Mouse (Mus musculus): ENCODE measurements at regions not wholly inside any gene's neighbourhood (a gene's known extent, or its start where the extent isn't known, plus 50 kb on each side); places are given as distances from the start of the nearest gene placed in this dataset.

GRCm38 (mm10) chr2:82360224-82360623 lies 307.2 kb downstream of the Zfp804a start:
- no peak for TF ChIP-seq CTCF (conservative IDR thresholded peaks at IDR 0.05)

GRCm38 (mm10) chr2:82373152-82373551 lies 320.1 kb downstream of the Zfp804a start:
- TF ChIP-seq CTCF (conservative IDR thresholded peaks at IDR 0.05), result no peak
- Histone ChIP-seq H3K27ac (no peak overlapping the region), H3K4me3 (no peak overlapping the region)
- DNase-seq (ENCODE audit: low spot score in 2 of 2), result no peak

More at GRCm38 (mm10) chr2:82360224-82360623, 307.2 kb downstream of the Zfp804a start:
- DNase-seq (ENCODE audit: low spot score in 2 of 2), result no peak
- no peak overlapping the region for H3K27ac ChIP-seq
- no peak overlapping the region for H3K4me3 ChIP-seq

- Histone ChIP-seq H3K27ac (no peak overlapping the region), H3K4me3 (no peak overlapping the region)
- TF ChIP-seq CTCF (conservative IDR thresholded peaks at IDR 0.05), result no peak
- no peak for DNase-seq (ENCODE audit: low spot score in 2 of 2)
These were observed 325.5 kb downstream of the Zfp804a start for GRCm38 (mm10) chr2:82378476-82378875.

- Histone ChIP-seq H3K27ac (no peak overlapping the region), H3K4me3 (no peak overlapping the region)
- DNase-seq (ENCODE audit: low spot score in 2 of 2), result no peak
- TF ChIP-seq CTCF (conservative IDR thresholded peaks at IDR 0.05), result no peak
These were observed 332.1 kb downstream of the Zfp804a start for GRCm38 (mm10) chr2:82385123-82385522.

- DNase-seq (ENCODE audit: low spot score in 2 of 2), result no peak
- no peak overlapping the region for H3K4me3 ChIP-seq
- H3K27ac ChIP-seq, result no peak overlapping the region
- peak; percentile 68 for TF ChIP-seq CTCF (conservative IDR thresholded peaks at IDR 0.05)
These were observed 334.7 kb downstream of the Zfp804a start for GRCm38 (mm10) chr2:82387744-82388143.

GRCm38 (mm10) chr2:82395426-82395825 lies 342.4 kb downstream of the Zfp804a start:
- TF ChIP-seq CTCF (conservative IDR thresholded peaks at IDR 0.05), result no peak
- Histone ChIP-seq H3K4me3 (no peak overlapping the region), H3K27ac (no peak overlapping the region)
- DNase-seq (ENCODE audit: low spot score in 2 of 2), result no peak

- no peak for TF ChIP-seq CTCF (conservative IDR thresholded peaks at IDR 0.05)
- Histone ChIP-seq H3K4me3 (no peak overlapping the region), H3K27ac (no peak overlapping the region)
- DNase-seq (ENCODE audit: low spot score in 2 of 2), result no peak
These were observed 392.7 kb downstream of the Zfp804a start for GRCm38 (mm10) chr2:82445706-82446105.

GRCm38 (mm10) chr2:82455743-82456142 lies 402.7 kb downstream of the Zfp804a start:
- H3K4me3 ChIP-seq, result no peak overlapping the region
- no peak overlapping the region for H3K27ac ChIP-seq
- DNase-seq (ENCODE audit: low spot score in 2 of 2), result no peak
- no peak for TF ChIP-seq CTCF (conservative IDR thresholded peaks at IDR 0.05)
